Mouse (Mus musculus): Measurements from ENCODE around the gene Etv3. TPM values are rescaled to one million over a fixed set of nuclear protein-coding genes. Genes with fewer than 3 reads are reported as not detected.
"Not testable (repeated sequence)": the region's sequence is repeated elsewhere in the genome, so short reads cannot be mapped to it uniquely, and the experiment has no call there.

Etv3 gene
- 7.0 and 7.9 TPM in 2 replicates for total RNA-seq (2014; rRNA removed)
- polyA plus RNA-seq (2012; rRNA removed) = 4.4 and 5.3 TPM in 2 replicates

DNA sequence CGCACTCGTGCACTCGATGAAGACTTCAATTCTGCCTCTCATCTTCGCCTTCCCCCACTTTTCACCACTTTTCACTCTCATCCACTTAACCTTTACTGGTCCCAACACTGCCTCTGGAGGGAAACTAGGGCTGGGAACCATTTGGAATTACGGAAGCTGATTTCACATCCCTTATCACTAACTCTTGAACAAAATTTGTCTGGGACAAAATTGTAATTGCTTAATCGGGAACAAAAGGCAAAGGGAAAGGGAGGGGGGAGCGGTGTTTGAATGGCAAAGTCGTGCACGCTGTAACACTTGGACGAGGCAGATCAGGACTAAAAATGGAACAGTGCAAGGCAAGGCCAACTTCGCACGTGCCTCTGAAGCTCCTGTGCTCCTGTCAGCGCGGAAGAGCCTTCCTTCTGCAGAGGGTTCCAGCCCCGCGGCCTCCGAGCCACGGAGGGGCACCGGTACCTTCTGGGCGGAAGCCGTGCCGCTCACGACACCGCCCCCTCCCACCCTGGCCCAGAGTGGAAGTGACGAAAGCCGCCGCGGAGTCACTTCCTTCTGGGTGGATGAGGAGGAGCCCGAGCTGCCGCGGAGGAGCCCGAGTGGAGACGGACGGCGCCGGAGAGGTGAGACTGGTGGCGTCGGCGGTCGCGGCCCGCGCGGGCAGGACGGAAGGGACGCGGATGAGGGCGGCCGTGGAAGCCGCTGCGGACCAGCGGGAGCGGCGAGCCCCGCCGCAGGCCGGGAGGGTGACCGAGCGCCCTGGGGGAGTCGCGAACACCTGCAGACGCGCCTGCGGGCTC lies at the start of gene Etv3:
Etv3 (plus strand) TSS at position 365 of the 794 bp plus-strand sequence.
- DNase-seq (ENCODE audit: extremely low read depth, low read depth, low spot score) = peak; percentile 86
- H3K36me3 ChIP-seq (ENCODE audit: control insufficient read depth, insufficient read depth, low read length) = peaks cover 23% of the 10 kb centered on the region
- H3K27me3 ChIP-seq (ENCODE audit: control insufficient read depth, insufficient read depth, low read length) = no peaks in the 10 kb centered on the region
- H3K4me1 ChIP-seq (ENCODE audit: control insufficient read depth, insufficient read depth, low read length) = peaks cover 10% of the 10 kb centered on the region
- TF ChIP-seq CTCF (IDR thresholded peaks at IDR 0.05; ENCODE audit: low read depth, low read length) = no peak
- TF ChIP-seq POLR2A (IDR thresholded peaks at IDR 0.05; ENCODE audit: extremely low read depth, insufficient read depth, low read length) = peak; percentile 87; the same call in 1 of the 2 replicates
- peaks cover 4% of the 10 kb centered on the region; the same call in 1 of the 2 replicates for H3K79me2 ChIP-seq (ENCODE audit: control insufficient read depth, insufficient read depth, low read length)
- peak within 1 kb of the TSS; percentile 95 for H3K9ac ChIP-seq (ENCODE audit: low read depth, low read length)
- H3K27ac ChIP-seq (replicated peaks; ENCODE audit: insufficient read depth, low read depth, low read length) = peak within 1 kb of the TSS; percentile 86
- 3% methylated on average over 64 of the region's 64 CpGs for WGBS
- H3K4me3 ChIP-seq (ENCODE audit: insufficient read depth, low read depth, low read length) = peak within 1 kb of the TSS; percentile 88

DNA sequence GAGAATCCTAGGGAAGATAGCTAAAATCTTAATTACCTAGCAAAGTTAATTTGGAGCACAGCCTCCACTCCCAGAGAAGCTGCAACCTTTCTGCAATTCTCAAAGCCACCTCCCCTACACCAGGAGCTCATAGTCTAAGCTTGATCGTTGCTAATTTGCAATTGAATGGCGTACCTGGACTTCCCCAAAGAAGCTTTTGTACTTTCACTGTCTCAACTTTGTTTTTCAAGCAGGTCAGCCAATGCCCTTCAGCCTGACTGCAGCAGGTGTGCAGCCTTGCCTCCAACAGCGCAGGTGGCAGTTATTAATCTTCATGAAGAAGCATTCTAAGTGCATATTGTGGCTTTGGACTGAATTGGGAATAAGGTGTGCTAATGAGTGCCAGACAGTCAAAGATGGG lies 47.3 kb upstream of the Etv3 start:
- H3K36me3 ChIP-seq (ENCODE audit: control insufficient read depth, insufficient read depth, low read length); H3K27me3 ChIP-seq (ENCODE audit: control insufficient read depth, insufficient read depth, low read length); H3K27ac ChIP-seq (replicated peaks; ENCODE audit: insufficient read depth, low read depth, low read length); H3K4me3 ChIP-seq (ENCODE audit: insufficient read depth, low read depth, low read length); H3K4me1 ChIP-seq (ENCODE audit: control insufficient read depth, insufficient read depth, low read length); DNase-seq (ENCODE audit: extremely low read depth, low read depth, low spot score); H3K9ac ChIP-seq (ENCODE audit: low read depth, low read length); H3K79me2 ChIP-seq (ENCODE audit: control insufficient read depth, insufficient read depth, low read length): not testable (repeated sequence)
- 83% methylated on average over 3 of the region's 3 CpGs for WGBS

DNA sequence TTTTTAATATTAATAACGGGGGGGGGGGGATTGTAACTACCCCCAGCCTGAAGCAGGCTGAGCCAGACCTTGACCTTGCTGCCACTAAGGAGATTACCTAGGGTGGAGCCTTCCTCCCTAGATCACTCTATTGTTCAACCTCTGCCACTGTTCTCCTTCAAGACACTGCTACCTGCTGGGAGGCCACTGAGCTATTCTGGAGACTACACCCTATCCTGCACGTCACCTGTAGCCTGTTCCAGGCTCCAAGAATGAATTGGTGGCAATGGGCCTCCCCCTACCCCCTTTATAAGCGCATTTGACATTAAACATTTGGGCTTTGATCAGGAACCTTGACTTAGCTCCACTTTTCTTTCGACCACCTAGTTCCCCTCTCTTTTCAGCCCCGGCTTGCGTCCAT lies 46.6 kb upstream of the Etv3 start:
- H3K4me1 ChIP-seq (ENCODE audit: control insufficient read depth, insufficient read depth, low read length); H3K9ac ChIP-seq (ENCODE audit: low read depth, low read length); H3K36me3 ChIP-seq (ENCODE audit: control insufficient read depth, insufficient read depth, low read length); H3K4me3 ChIP-seq (ENCODE audit: insufficient read depth, low read depth, low read length); H3K79me2 ChIP-seq (ENCODE audit: control insufficient read depth, insufficient read depth, low read length); H3K27me3 ChIP-seq (ENCODE audit: control insufficient read depth, insufficient read depth, low read length); H3K27ac ChIP-seq (replicated peaks; ENCODE audit: insufficient read depth, low read depth, low read length); DNase-seq (ENCODE audit: extremely low read depth, low read depth, low spot score): not testable (repeated sequence)
- WGBS = 88% methylated on average over 6 of the region's 6 CpGs

DNA sequence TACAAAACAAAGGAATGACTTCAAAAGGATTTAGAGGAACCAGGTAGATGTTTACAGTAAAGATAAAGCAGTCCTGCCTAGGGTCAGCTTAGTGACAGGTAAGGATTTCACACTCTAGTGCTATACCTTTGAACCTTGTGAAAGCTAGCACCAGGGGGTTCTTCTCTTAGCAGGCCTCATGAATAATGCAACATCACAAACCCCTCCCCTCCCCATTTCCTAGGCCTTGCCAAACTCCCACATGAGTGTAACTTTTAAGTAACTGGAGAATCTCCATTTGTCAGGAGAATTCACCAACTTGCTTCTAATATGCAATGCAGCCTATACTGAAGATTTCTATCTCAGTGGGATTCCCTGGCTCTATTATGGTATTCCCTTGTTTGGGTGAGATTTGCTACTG lies 46.0 kb upstream of the Etv3 start:
- not testable (repeated sequence) for DNase-seq (ENCODE audit: extremely low read depth, low read depth, low spot score); H3K27ac ChIP-seq (replicated peaks; ENCODE audit: insufficient read depth, low read depth, low read length); H3K4me1 ChIP-seq (ENCODE audit: control insufficient read depth, insufficient read depth, low read length); H3K4me3 ChIP-seq (ENCODE audit: insufficient read depth, low read depth, low read length); H3K9ac ChIP-seq (ENCODE audit: low read depth, low read length); H3K36me3 ChIP-seq (ENCODE audit: control insufficient read depth, insufficient read depth, low read length); H3K79me2 ChIP-seq (ENCODE audit: control insufficient read depth, insufficient read depth, low read length); H3K27me3 ChIP-seq (ENCODE audit: control insufficient read depth, insufficient read depth, low read length)

DNA sequence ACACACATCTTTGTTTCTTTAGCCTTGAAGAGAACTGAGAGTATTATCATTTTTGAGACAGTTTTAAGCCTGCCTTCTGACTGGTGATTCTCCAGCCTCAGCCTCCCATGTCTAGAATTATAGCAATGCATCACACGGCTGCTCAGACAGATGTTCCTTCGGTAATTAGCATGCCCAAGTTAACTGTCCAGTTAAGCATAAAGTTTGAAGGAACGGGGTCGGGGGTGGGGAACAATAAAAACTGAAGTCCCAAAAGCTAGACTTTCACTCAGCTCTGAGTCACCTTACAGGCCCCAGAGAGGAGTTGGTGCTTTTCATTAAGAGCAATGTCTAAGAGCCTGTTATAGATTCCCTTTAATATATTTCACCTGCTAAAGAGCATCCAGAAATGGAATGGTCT lies 37.8 kb upstream of the Etv3 start:
- no peaks in the 10 kb centered on the region for H3K27me3 ChIP-seq (ENCODE audit: control insufficient read depth, insufficient read depth, low read length)
- TF ChIP-seq POLR2A (IDR thresholded peaks at IDR 0.05; ENCODE audit: extremely low read depth, insufficient read depth, low read length) (no peak), CTCF (IDR thresholded peaks at IDR 0.05; ENCODE audit: low read depth, low read length) (no peak)
- H3K27ac ChIP-seq (replicated peaks; ENCODE audit: insufficient read depth, low read depth, low read length) = no peak overlapping the region
- H3K4me3 ChIP-seq (ENCODE audit: insufficient read depth, low read depth, low read length) = no peak overlapping the region
- no peak for DNase-seq (ENCODE audit: extremely low read depth, low read depth, low spot score)
- 86% methylated on average over 4 of the region's 4 CpGs for WGBS
- no peak overlapping the region for H3K9ac ChIP-seq (ENCODE audit: low read depth, low read length)
- no peaks in the 10 kb centered on the region for H3K36me3 ChIP-seq (ENCODE audit: control insufficient read depth, insufficient read depth, low read length)
- no peaks in the 10 kb centered on the region for H3K4me1 ChIP-seq (ENCODE audit: control insufficient read depth, insufficient read depth, low read length)
- no peaks in the 10 kb centered on the region for H3K79me2 ChIP-seq (ENCODE audit: control insufficient read depth, insufficient read depth, low read length)

DNA sequence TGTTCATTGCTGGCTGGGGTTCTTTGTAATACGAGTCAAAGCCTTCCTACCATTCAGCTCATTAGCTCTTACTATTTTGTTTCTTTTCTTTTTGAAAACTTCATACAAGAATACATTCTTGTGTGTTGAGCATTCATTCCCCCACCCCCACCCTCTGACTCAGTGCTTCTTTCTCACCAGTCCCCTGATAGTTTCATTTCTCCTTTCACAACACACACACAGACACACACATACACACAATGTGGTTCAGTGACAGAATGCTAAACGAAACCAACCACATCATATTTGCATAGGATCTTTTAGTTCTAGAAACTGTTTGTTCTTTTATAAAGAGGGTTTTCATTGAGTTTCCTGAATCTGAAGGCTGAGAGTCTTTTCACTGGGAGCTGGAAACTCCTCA lies 37.3 kb upstream of the Etv3 start:
- no peaks in the 10 kb centered on the region for H3K27me3 ChIP-seq (ENCODE audit: control insufficient read depth, insufficient read depth, low read length)
- DNase-seq (ENCODE audit: extremely low read depth, low read depth, low spot score) = peak; percentile 23
- TF ChIP-seq CTCF (IDR thresholded peaks at IDR 0.05; ENCODE audit: low read depth, low read length) (no peak), POLR2A (IDR thresholded peaks at IDR 0.05; ENCODE audit: extremely low read depth, insufficient read depth, low read length) (no peak)
- no peaks in the 10 kb centered on the region for H3K79me2 ChIP-seq (ENCODE audit: control insufficient read depth, insufficient read depth, low read length)
- no peak overlapping the region for H3K9ac ChIP-seq (ENCODE audit: low read depth, low read length)
- no peak overlapping the region for H3K27ac ChIP-seq (replicated peaks; ENCODE audit: insufficient read depth, low read depth, low read length)
- no peak overlapping the region for H3K4me3 ChIP-seq (ENCODE audit: insufficient read depth, low read depth, low read length)
- 81% methylated on average over 2 of the region's 2 CpGs for WGBS
- H3K4me1 ChIP-seq (ENCODE audit: control insufficient read depth, insufficient read depth, low read length) = no peaks in the 10 kb centered on the region
- no peaks in the 10 kb centered on the region for H3K36me3 ChIP-seq (ENCODE audit: control insufficient read depth, insufficient read depth, low read length)
